Mouse (Mus musculus): ENCODE data around the gene Mpv17l.
"Not testable (repeated sequence)": the region's sequence is repeated elsewhere in the genome, so short reads cannot be mapped to it uniquely, and the experiment has no call there.

The Mpv17l gene

DNA sequence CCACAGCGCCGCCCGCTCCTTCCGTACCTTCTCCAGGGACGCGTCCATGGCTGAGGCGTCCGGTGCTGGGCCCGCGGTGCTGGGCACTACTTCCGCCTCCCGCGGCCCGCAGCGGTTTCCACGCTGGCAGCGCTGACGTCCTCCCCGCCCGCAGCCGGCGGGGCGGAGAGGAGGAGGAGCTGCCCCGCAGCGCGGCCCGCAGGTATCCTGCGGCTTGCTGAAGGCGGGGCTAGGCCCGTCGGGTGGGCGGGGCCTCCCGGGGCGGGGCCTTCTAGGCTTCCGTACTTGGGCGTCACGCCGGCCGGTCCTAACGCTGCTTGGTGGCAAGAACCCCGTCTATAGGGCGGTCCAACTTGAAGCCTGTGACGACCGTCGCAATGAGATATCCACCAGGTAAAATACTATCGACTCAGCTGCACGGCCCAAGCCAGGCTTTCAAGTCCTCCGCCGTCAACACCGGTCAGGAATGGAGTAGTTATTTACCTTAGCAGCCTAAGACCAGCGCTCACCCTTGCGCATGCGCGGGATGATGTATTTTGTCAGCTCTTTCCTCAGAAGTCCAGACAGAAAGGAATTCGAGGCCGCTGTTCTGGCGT is at the start of gene Mpv17l, which contains the start of gene Pdxdc1:
Gene Mpv17l (plus strand): TSS at position 274 of the 596 bp plus-strand sequence.
Gene Pdxdc1 (minus strand): TSS at position 244 of the 596 bp plus-strand sequence.
- peak; percentile 92 for DNase-seq (ENCODE audit: extremely low spot score, low read depth, low spot score)

DNA sequence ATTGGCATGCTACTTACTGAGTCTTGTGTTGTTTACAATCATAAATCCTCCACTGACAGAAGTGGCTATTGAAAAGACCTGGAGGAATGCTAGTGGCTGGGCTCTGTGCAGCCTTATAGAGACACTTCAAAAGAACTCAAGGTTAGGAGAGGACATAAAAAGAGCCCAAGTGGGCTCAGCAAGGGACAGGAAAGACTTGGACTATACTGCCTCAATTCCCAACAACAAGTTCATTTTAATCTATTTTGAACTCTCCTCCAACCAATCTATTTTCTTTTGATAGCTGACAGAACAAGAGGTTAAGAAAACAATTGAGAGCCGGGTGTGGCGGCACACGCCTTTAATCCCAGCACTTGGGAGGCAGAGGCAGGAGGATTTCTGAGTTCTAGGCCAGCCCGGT is 49.1 kb upstream of the Mpv17l start:
- DNase-seq (ENCODE audit: extremely low spot score, low read depth, low spot score), result no peak

DNA sequence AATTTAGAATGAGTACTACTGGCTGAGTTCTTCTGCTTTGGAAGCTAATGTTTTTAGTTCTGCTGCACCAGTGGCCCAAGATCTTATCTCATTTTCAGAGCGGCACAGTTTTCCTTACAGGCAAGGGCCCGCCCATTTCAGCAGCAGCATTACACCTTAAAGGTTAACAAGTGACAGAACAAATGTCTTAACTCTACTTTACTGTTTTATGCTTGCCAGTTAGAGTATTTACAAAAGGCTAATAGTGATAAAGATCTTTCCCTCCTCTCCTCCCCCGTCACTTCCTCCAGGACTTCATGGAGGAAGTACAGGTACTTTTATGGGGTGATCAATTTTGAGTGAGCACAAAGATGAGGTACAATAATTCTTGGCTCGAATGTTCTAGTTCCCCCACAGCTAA is 36.9 kb upstream of the Mpv17l start:
- no peak for DNase-seq (ENCODE audit: extremely low spot score, low read depth, low spot score)

DNA sequence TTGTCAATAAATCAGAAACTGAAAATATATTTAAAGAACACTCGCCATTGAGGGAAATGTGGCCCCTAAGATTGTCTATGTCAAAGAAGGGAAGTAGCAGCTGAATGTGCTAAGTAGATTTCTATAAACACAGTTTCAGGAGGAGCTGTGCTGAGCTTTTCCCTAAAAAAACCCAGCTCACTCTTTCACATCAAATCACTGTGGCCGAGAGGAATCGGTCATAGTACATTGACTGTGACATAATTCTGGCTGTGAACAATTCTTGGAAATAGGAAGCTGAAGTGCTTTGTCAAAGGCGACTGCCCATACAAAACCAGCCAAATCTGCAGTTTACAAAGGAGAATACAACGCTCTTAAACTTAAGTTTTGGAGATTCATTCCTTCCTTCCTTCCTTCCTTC is 36.3 kb upstream of the Mpv17l start:
- DNase-seq (ENCODE audit: extremely low spot score, low read depth, low spot score), result no peak

DNA sequence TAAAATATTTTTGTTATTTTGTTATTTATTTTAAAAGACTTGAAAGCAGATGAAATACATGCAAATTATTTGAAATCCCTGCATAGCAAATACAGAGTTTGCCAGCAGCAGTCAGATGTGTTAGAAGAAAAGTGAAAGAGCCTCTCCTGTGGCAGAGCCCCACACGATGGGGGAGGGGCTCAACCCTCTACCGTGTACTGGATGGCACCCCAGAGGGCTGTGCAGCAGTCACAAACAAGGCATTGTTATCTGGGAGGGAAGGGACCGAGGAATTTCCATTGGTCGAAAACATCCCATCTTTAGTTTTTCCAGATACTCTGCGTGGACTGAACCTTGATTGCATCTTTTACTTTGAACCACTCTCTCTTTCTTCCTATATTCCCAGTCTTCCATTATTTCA is 35.6 kb upstream of the Mpv17l start:
- DNase-seq (ENCODE audit: extremely low spot score, low read depth, low spot score), result not testable (repeated sequence)

DNA sequence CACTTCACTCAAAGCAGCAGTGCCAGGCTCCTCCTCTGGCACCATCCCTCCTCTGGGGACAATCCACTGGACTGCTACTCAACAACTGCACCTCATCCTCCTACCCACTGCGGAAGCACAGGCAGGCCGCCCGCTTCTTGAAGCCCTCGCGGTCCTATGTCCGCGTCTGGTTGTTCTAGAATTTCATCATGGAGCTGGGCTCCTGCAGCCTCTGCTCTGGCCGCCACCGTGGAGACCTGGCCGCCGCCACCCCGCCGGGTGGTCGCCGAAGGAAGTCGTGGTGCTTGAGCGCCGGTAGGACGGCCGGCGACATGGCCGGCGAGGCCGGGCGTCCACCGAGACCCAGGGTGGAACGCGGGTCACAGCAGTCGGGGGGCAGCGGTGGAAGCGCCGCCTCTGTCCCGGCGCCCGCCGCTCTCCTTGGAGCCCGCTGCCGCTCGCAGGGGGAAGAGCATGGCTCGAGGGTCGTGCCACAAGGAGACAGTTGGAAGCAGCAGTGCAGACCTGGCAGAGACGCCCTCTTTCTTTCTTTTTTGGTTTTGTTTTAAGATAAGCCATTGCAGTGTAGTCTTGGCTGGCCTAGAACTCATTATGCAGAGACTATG is 34.9 kb upstream of the Mpv17l start:
- no peak for DNase-seq (ENCODE audit: extremely low spot score, low read depth, low spot score)

DNA sequence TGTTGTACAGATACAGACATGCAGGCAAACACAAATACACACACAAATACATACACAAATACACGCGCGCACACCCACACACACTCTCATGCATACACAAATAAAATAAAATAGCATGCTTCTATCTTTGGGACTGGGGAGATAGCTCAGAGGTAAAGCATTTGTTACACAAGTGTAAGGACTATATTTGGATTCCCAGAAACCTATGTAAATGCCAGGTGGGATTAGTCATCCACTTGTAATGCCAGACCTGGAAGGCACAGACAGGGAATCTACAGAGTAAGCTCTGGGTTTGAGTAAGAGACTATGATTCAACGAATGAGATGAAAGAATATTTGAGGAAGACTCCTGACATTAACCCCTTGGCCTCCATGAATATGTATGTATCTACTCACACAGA is 27.5 kb upstream of the Mpv17l start:
- DNase-seq (ENCODE audit: extremely low spot score, low read depth, low spot score), result no peak

DNA sequence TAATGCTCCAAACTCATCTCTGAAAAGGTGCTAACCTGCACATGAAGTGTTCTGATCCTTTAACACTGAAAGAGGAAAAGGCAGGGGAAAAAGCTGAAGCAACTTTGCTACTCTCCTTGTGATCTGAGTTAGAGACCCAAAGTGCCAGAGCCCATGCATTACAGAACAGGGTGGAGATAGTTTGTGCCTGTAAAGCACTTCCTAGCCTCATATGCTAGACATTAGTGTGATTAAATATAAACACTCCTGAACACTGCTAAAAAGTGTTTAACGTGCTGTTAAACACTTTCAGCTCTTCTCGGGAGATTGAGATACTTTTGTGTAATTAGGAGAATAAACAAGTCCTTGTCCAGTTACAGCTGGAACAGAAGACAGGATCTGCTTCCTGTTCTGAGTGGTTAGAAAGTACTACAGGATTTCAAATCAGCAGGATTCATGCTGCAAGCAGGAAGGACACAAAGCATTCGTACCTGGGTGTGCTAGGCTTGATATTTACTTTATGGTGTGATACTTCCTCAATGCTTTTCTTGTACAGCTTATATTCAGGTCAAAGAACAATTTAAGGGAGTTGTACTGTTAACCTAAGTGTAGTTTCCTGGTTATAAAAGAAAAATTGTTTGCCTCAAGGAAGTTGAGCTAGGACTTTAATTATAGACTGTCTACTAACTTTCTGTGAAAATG is 19.7 kb upstream of the Mpv17l start:
- DNase-seq (ENCODE audit: extremely low spot score, low read depth, low spot score), result no peak

DNA sequence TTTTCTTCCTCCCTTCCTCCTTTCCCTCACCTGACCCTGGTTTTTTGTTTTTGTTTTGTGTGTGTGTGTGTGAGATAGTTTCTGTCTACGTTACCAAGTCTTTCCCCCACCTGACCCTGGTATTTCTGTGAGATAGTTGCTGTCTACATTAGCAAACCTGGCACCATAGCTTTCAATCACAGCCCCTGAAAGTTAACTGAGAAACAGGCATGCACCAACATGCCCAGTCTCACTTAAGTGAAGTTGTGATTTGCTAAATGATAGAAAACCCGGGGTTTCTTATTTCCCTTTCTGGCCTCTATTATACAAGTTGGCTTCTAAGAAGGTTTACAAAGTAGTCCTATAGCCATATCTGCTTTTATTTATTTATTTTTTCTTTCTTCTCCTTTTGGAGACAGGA is 12.5 kb upstream of the Mpv17l start:
- DNase-seq (ENCODE audit: extremely low spot score, low read depth, low spot score), result no peak

DNA sequence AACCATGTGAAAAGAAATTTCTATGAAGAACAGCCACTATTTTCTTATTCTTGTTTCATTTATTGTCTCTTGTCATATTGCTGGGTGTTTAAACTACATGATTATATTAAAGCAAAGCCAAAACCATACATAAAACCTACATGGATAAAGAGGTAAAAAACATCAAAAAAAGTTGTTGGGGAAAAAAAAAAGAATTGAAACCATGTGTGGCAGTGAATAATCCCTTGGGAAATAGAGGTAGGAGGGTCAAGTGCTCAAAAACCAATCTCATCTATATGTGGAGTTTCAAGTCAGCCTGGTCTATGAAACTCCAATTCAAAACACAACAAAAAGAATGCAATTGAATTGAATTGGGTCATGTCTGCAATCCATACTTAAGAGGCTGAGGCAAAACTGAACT is 10.1 kb upstream of the Mpv17l start:
- DNase-seq (ENCODE audit: extremely low spot score, low read depth, low spot score), result no peak

DNA sequence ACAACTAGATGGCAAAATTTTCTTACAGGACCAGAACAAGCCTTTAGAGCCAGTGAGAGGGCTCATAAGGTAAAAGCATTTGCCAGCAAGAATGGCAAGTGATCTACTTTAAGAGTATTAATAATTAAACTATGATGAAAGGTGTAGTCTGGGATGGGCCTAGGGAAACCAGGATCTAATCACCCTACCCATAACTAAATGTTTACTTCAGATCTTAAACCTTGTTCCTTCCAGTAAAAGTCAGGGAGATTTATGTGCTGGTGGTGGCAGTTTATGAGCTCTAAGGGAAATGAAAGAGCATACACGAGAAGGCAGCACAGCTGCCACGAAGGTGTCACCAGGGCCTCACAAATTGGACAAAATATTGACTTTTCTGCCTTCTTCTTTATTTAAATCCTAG is 8.9 kb upstream of the Mpv17l start:
- DNase-seq (ENCODE audit: extremely low spot score, low read depth, low spot score), result no peak

DNA sequence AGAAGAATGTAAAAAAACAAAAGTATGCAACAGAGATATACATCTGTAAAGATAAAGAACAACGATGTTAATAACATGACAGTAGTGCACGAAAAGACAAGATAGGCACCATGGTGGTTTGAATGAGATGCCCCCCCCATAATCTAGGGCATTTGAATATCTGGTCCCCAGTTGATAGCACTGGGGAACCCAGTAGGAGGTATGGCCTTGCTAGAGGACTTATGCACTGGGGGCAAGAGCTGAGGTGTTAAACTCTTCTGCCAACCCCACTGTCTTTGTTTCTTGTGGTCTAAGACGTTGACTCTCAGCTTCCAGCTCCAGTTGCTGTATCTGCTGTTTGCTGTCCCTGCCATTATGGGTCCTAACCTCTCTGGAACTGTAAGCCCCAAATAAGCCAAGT is 7.2 kb upstream of the Mpv17l start:
- no peak for DNase-seq (ENCODE audit: extremely low spot score, low read depth, low spot score)

DNA sequence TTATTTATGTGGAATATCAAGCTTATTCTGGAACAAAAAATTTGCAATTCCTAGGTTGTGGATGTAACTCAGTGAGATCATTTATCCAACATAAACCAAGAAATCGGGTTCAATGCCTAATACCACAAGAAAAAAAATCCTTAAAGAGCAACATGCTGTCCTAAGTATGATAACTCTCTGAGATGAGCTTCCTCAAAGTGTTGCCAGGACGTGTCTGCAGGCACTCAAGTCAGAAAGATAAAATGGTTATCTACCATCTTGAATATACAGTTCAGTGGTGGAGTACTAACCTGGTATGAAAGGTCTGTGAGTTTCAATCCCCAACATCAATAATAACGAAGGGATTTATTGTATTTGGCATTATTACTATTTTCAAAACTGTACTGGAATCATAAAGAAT is 6.6 kb upstream of the Mpv17l start:
- DNase-seq (ENCODE audit: extremely low spot score, low read depth, low spot score), result no peak

DNA sequence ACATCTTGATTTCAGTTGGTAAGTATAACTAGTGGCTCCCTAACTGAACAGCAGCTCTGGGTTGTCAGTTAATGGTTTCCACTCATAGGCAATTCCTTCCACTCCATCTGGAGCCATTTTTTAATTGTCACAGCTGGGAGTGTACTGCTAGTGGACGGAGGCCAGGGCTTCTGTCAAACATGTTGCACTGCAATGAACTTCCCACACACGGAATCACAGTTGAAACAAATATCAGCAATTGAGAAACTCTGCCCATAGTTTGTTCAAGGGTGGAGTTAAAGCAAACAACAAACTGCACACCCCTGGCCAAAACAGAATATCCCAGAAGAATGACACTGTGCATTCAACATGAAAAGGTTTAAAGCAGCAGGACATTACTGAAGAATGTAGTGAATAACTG is 4.0 kb upstream of the Mpv17l start:
- no peak for DNase-seq (ENCODE audit: extremely low spot score, low read depth, low spot score)

DNA sequence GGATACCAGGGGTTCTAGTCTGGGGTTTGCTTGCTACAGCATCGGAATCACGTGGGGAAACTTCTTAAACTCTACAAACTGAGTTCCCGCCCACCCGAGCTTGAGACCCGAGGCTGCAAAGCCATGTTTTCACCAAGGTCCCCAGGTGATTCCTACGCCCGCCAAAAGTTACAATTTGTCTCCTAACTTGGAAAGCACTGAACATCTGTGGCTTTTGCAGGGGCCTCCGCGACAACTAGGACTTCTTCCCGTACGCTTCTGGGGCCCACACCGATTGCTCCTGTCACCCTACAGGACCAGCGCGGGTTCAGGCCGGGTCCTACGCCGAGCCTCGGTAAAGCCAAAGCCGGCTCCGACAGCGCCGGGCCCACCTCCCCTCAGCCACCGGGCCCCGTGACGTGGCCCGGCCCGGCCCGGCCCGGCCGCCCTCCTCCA is 547 bp upstream of the Mpv17l start:
- peak; percentile 26 for DNase-seq (ENCODE audit: extremely low spot score, low read depth, low spot score)

DNA sequence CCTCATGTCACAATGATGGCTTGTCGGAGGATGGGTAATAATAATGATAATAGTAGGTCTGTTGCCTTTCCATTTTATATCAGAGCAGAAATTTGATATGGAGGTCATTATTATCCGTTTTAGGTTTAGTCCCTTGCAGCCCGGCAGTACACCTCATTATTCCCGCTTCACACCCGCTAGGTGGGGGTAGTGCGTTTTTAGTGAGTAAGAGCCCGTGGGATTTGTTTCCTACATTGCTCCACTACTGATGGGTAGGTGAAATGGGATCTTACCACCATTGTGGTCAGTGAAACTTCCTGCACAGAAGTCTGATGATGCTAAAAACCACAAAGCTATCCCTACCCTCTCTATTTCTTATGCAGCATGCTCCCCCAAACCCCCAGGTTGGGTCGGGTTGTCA is 527 bp downstream of the Mpv17l start:
- DNase-seq (ENCODE audit: extremely low spot score, low read depth, low spot score), result no peak

DNA sequence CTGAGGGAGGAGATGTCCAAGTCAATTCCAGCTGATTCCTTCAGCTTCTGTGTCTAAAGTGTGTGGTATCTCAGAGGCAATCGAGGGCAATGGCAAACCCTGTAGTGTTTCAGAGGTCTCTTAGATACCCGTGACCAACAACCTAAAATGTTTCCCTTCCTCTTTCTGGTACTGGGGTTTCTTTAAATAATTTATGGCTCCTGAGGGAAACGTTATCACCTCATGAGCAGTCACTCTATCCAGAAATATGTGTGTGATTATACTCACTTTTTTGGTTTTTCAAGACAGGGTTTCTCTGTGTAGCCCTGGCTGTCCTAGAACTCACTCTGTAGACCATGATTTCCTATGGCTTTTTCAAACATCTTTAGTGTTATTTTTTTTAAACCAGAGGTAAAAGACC is 4.3 kb downstream of the Mpv17l start:
- no peak for DNase-seq (ENCODE audit: extremely low spot score, low read depth, low spot score)

DNA sequence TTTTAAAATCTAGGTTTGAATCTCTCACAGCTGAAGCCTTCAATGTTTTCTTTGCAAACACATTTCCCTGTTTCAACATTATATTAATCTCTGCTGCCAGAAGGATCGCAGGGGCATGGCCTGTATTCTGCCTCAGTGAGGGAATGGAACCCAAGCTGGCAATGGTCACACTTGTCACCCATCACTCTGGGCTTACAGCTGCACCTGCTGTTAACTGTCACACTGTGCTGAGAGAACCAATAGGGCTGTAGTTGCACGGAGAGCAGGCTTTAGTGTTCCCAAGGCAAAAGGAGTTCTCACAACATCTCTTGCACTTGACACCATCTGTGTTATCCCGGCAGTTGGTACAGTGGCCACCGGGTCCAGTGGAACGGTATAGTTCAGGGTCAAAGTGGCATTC is 17.1 kb downstream of the Mpv17l start:
- no peak for DNase-seq (ENCODE audit: extremely low spot score, low read depth, low spot score)

DNA sequence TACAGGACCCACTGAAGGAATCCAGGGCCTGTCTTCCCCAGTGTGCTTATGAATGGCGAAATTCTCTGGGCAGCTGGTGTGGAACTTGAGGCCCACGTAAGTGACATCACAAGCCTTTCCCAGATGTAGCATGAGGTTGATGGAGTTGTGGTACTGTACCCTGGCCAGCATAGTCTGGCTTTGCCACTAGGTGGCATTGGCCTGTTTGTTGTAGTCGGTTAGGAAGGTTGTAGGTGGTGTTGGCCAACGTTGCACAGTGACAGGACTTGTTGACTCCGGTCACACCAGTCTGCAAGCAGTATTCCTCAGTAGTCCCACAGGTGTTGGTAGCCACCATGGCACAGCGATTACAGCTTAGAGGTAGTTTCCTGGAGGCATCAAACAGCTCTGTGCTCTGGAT is 18.1 kb downstream of the Mpv17l start:
- no peak for DNase-seq (ENCODE audit: extremely low spot score, low read depth, low spot score)

DNA sequence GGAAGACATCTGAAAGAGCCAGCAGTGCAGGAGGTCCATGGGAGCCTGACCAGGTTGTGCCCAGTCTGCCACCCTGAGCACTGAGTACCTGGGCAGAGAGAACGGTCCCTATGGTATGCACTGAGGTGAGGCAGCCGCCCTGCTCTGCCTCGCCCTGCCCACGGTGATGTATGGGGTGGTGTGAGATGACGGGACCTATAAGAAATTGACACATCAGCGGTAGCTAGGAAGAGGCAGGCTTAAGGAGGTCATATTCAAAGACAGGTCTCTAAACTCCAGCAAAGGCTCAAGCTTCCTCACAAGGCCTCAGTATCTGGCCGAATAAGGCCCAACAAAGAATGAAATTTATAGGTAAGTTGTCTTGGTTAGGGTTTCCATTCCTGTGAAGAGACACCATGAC is 18.8 kb downstream of the Mpv17l start:
- DNase-seq (ENCODE audit: extremely low spot score, low read depth, low spot score), result no peak

DNA sequence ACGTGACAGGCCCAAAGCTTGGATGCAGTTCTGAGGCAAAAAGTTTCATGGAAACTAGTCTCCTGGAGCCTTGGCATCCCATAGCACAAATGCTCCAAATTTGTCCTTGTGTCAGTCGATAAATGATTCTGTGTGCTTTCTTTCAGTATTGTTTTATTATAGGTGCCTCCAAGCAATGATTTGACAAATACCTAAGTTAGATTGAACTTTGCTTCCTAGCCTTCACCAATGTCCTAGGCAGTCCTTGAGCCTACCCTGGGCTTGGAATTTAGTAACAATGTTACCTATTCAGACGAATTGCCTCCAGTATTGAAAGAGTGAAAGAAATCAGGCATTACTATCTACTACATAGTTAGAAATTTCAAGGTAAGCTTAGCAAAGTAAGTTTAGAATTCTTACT is 19.5 kb downstream of the Mpv17l start:
- DNase-seq (ENCODE audit: extremely low spot score, low read depth, low spot score), result not testable (repeated sequence)

DNA sequence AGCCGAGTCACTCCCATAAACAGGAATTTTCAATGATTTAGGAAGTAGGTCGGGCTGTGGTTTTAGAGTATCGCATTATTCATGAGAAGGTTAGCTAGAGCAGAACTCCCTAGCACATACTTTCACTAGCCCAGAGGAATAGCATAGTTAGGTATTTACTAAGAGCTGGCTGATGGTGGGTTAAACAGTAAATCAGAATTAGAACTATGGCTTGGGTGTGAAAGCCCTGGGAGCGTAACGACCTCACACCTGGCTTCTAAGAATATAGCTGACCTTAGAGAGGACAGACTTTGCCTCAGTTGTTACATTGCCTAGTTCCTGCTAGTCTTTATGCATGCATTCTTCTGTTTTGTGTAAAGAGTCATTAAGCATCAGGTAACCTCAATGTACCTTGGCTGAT is 20.0 kb downstream of the Mpv17l start:
- not testable (repeated sequence) for DNase-seq (ENCODE audit: extremely low spot score, low read depth, low spot score)
